Mouse (Mus musculus) lung, adult 2 months (tissue): ENCODE data around the gene Slc12a8. TPM values are rescaled to one million over a fixed set of nuclear protein-coding genes. Genes with fewer than 3 reads are reported as not detected.

Experiments used
- DNase-seq: peaks from one replicate; pipeline ENCODE4 v3.0.0; 2022
- H3K4me1 ChIP-seq: fragments of 200-500 bp; 2 replicates; pipeline ENCODE4 v1.6.1; 2011; ENCODE audit warnings: low read length; ENCODE audit not compliant: control insufficient read depth, insufficient read depth
- H3K4me3 ChIP-seq: fragments of 200-500 bp; replicated peaks from 2 replicates; pipeline ENCODE3; 2011; ENCODE audit warnings: low read depth, mild to moderate bottlenecking, control low read depth, low read length; ENCODE audit errors: extremely low read depth
- CTCF ChIP-seq: fragments of 200-500 bp; IDR thresholded peaks from 2 replicates; pipeline ENCODE4 v1.5.1; 2011; ENCODE audit warnings: mild to moderate bottlenecking, low read length, control low read depth; ENCODE audit not compliant: insufficient read depth
- POLR2A ChIP-seq: fragments of 200-500 bp; IDR thresholded peaks from 2 replicates; pipeline ENCODE4 v1.6.1; 2011; ENCODE audit warnings: low read depth, mild to moderate bottlenecking, control low read depth, low read length, borderline replicate concordance; ENCODE audit errors: extremely low read depth
- WGBS: fragments of 180-500 bp; shearing (Covaris S2); methylation state at CpG from one replicate; pipeline ENCODE4 v1.1.7; 2018; 5-methylcytosine and 5-hydroxymethylcytosine counted together
- polyA plus RNA-seq: library from polyadenylated mRNA; depleted of rRNA; stranded (reverse); fragments of >200 nt; gene quantifications from 2 replicates; pipeline ENCODE4 v1.2.3, GENCODE M21; 2012

Gene Slc12a8
- polyA plus RNA-seq, 1 experiment = 0.92 TPM

GRCm38 (mm10) chr16:33580736-33581241 lies 63.7 kb downstream of the Slc12a8 start:
- H3K4me3 ChIP-seq = no peak overlapping the region
- peak; percentile 59 for DNase-seq
- peaks cover 35% of the 10 kb centered on the region for H3K4me1 ChIP-seq
- TF ChIP-seq POLR2A (no peak), CTCF (no peak)

DNA sequence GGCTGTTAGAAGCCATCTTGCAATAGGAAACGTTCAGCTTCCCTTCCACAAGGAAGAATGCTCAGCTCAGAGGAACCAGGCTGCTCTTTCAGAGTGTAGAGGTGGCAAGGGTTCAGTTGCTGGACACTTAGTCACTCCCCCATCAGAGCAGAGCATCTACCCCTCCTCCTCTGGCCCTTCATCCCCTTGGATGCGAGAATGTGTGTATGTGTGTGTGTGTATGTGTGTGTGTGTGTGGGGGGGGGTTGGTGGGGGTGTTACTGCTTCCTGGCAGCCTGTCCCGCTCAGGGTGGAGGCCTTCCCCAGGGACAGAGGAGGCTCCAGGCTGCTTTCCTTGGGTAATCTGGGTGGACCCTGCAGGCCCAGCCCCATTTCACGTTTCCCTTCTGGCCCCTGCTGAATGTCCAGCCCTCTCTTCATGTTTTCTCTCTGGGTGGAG lies 64.6 kb downstream of the Slc12a8 start:
- no peak overlapping the region for H3K4me3 ChIP-seq
- WGBS = 21% methylated on average over 4 of the region's 4 CpGs
- TF ChIP-seq POLR2A (no peak), CTCF (no peak)
- DNase-seq = no peak
- peaks cover 34% of the 10 kb centered on the region for H3K4me1 ChIP-seq

DNA sequence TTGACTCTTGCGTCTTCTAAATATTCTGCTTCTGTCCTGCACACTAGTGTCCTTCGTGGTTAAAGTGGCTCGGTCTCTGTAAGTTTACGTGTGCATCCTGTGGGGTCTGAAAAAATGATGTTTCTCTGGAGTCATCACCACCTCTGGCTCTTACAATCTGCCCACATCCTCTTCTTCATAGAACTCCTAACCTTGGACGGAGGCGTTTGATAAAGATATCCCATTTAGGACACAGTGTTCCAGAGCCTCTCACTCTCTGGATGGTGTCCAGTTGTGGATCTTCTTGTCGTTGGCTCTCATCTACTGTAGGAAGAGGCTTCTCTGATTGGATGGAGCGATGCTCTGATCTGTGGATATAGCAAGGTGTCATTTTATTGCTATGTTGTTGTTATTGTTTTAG lies 65.4 kb downstream of the Slc12a8 start:
- TF ChIP-seq CTCF (no peak), POLR2A (no peak)
- 57% methylated on average over 8 of the region's 8 CpGs for WGBS
- peaks cover 32% of the 10 kb centered on the region for H3K4me1 ChIP-seq
- DNase-seq = no peak
- H3K4me3 ChIP-seq = no peak overlapping the region

GRCm38 (mm10) chr16:33583333-33583732 lies 66.2 kb downstream of the Slc12a8 start:
- TF ChIP-seq POLR2A = no peak
- no peak for TF ChIP-seq CTCF
- H3K4me1 ChIP-seq = peaks cover 32% of the 10 kb centered on the region
- 50% methylated on average over 3 of the region's 3 CpGs for WGBS
- H3K4me3 ChIP-seq = no peak overlapping the region
- no peak for DNase-seq

- no peak for DNase-seq
- H3K4me1 ChIP-seq = peaks cover 32% of the 10 kb centered on the region
- peak overlapping the region; percentile 4 for H3K4me3 ChIP-seq
- WGBS = 12% methylated on average over 19 of the region's 19 CpGs
- TF ChIP-seq POLR2A (0 out of 2 replicates have a peak, but pooled peaks have one; percentile 22), CTCF (no peak)
Observed at GRCm38 (mm10) chr16:33583881-33584454, 66.8 kb downstream of the Slc12a8 start.

GRCm38 (mm10) chr16:33584455-33585082 lies 67.4 kb downstream of the Slc12a8 start:
- DNase-seq = no peak
- Histone ChIP-seq H3K4me3 (peak overlapping the region; percentile 4), H3K4me1 (peaks cover 32% of the 10 kb centered on the region)
- 13% methylated on average over 13 of the region's 13 CpGs for WGBS
- no peak for TF ChIP-seq CTCF
- TF ChIP-seq POLR2A = no peak

GRCm38 (mm10) chr16:33585083-33585460 lies 67.9 kb downstream of the Slc12a8 start:
- Histone ChIP-seq H3K4me3 (no peak overlapping the region), H3K4me1 (peaks cover 30% of the 10 kb centered on the region)
- no peak for DNase-seq
- 29% methylated on average over 4 of the region's 4 CpGs for WGBS
- TF ChIP-seq POLR2A (no peak), CTCF (no peak)

GRCm38 (mm10) chr16:33587283-33588127 lies 70.4 kb downstream of the Slc12a8 start:
- TF ChIP-seq POLR2A (no peak), CTCF (no peak)
- DNase-seq = no peak
- 73% methylated on average over 16 of the region's 16 CpGs for WGBS
- H3K4me3 ChIP-seq = no peak overlapping the region
- H3K4me1 ChIP-seq = peaks cover 21% of the 10 kb centered on the region

DNA sequence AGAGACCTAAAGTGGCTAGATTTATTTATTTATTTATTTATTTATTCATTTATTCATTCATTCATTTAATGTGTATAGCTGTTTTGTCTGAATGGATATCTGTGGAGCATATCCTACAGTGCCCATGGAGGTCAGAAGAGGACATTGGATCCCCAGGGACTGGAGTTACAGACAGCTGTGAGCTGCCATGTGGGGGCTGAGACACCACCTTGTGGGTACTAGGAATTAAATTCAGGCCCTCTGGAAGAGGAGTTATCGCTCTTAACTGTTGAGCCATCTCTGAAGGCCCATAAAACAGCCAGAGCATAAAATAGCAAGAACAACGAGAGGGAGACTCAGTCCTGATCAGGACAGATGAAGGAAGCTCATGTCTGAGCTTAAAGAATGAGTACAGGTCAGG lies 71.7 kb downstream of the Slc12a8 start:
- DNase-seq = no peak
- TF ChIP-seq POLR2A = no peak
- Histone ChIP-seq H3K4me3 (no peak overlapping the region), H3K4me1 (peaks cover 12% of the 10 kb centered on the region)
- WGBS = 81% methylated on average over 2 of the region's 2 CpGs
